Mouse (Mus musculus): ENCODE data around the gene Xxylt1. TPM values are rescaled to one million over a fixed set of nuclear protein-coding genes. Genes with fewer than 3 reads are reported as not detected.

Gene Xxylt1
- polyA plus RNA-seq, 1 experiment from 2014 or later = 1.6 TPM

DNA sequence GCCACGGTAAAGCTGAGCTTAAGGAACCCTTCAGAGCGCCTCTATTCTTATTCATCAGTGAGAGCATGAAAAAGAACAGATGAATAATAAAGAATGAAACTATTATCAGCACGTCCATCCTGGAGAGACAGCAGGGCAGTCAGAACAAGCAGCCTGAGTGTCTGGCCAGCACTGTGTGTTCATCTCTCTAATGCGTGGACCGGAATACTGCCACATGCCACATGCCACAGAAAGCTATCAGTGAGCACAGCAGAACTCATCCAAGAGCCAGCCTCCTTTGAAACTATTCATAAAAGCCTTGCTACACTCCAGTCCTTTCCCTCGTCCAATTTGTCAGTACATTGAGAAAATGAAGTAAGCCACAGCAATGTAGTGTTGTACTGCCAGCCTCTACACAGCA lies 12.8 kb upstream of the Xxylt1 start:
- DNase-seq (no peak), ATAC-seq (no peak)
- H3K9ac ChIP-seq (replicated peaks) = no peak overlapping the region
- TF ChIP-seq EP300 (IDR thresholded peaks at IDR 0.05; ENCODE audit: low read depth) = no peak
- no peak for TF ChIP-seq CTCF (IDR thresholded peaks at IDR 0.05; ENCODE audit: low read depth)
- H3K36me3 ChIP-seq (replicated peaks; ENCODE audit: insufficient read depth, low read length) = peaks cover 28% of the 10 kb centered on the region
- no peaks in the 10 kb centered on the region for H3K9me3 ChIP-seq (ENCODE audit: low read length)
- no peak overlapping the region for H3K27ac ChIP-seq (ENCODE audit: low read depth)
- H3K27me3 ChIP-seq (ENCODE audit: insufficient read depth, low read length) = no peaks in the 10 kb centered on the region
- 83% methylated on average over 6 of the region's 6 CpGs for WGBS (ENCODE audit: insufficient replicate concordance)
- no peak overlapping the region for H3K4me2 ChIP-seq (ENCODE audit: low read depth, low read length)
- H3K4me1 ChIP-seq (ENCODE audit: insufficient read depth) = no peaks in the 10 kb centered on the region
- no peak overlapping the region for H3K4me3 ChIP-seq (ENCODE audit: low read depth, low read length)

DNA sequence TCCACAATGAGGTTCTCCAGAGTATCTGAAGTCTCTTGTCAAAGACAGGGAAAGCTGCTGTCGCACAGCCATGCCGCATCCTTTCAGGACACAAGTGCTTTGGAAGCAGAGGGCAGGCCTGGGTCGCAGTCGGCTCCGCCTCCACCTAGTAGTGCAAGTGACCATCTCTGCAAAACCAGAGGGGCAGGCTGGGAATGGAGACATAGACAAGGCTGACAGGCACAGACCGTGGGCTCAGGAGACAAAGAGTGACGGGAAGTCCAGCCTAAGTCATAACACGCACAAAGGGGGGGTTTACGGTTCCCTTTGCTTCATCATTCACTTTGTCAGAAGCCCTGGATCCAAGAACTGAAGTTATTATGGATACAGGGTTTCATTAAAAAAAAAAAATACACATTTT lies 12.0 kb upstream of the Xxylt1 start:
- 84% methylated on average over 9 of the region's 9 CpGs for WGBS (ENCODE audit: insufficient replicate concordance)
- Histone ChIP-seq H3K27ac (ENCODE audit: low read depth) (no peak overlapping the region), H3K9me3 (ENCODE audit: low read length) (no peaks in the 10 kb centered on the region), H3K4me1 (ENCODE audit: insufficient read depth) (no peaks in the 10 kb centered on the region), H3K9ac (replicated peaks) (no peak overlapping the region), H3K4me2 (ENCODE audit: low read depth, low read length) (no peak overlapping the region), H3K27me3 (ENCODE audit: insufficient read depth, low read length) (no peaks in the 10 kb centered on the region), H3K4me3 (ENCODE audit: low read depth, low read length) (no peak overlapping the region), H3K36me3 (replicated peaks; ENCODE audit: insufficient read depth, low read length) (peaks cover 24% of the 10 kb centered on the region)
- DNase-seq (no peak), ATAC-seq (no peak)
- no peak for TF ChIP-seq CTCF (IDR thresholded peaks at IDR 0.05; ENCODE audit: low read depth)
- TF ChIP-seq EP300 (IDR thresholded peaks at IDR 0.05; ENCODE audit: low read depth) = no peak

DNA sequence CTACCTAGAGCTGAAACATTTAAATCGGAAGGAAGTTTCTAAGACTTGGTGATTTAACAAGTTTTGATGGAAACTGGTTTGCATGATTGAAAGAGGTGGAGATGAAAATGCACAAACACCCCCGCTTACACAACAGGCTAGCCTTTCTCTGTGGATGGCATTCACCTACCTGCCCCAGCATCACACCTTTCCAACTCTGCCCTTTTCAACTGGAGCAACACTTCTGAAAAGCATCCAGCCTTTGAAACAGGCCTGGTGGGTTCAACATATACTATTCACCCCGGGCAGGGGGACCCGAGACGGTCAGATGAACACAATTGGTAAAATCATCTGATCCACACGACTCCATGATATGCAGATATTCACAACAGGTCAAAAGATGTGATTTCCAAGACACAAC lies 659 bp upstream of the Xxylt1 start:
- no peaks in the 10 kb centered on the region for H3K9me3 ChIP-seq (ENCODE audit: low read length)
- H3K27me3 ChIP-seq (ENCODE audit: insufficient read depth, low read length) = no peaks in the 10 kb centered on the region
- DNase-seq (no peak), ATAC-seq (no peak)
- no peaks in the 10 kb centered on the region for H3K36me3 ChIP-seq (replicated peaks; ENCODE audit: insufficient read depth, low read length)
- TF ChIP-seq CTCF (IDR thresholded peaks at IDR 0.05; ENCODE audit: low read depth) (no peak), EP300 (IDR thresholded peaks at IDR 0.05; ENCODE audit: low read depth) (no peak)
- H3K4me3 ChIP-seq (ENCODE audit: low read depth, low read length) = no peak overlapping the region
- no peak overlapping the region for H3K9ac ChIP-seq (replicated peaks)
- 77% methylated on average over 6 of the region's 6 CpGs for WGBS (ENCODE audit: insufficient replicate concordance)
- H3K4me1 ChIP-seq (ENCODE audit: insufficient read depth) = peaks cover 12% of the 10 kb centered on the region
- H3K4me2 ChIP-seq (ENCODE audit: low read depth, low read length) = peak overlapping the region; percentile 99; the same call in 1 of the 2 replicates
- no peak overlapping the region for H3K27ac ChIP-seq (ENCODE audit: low read depth)

DNA sequence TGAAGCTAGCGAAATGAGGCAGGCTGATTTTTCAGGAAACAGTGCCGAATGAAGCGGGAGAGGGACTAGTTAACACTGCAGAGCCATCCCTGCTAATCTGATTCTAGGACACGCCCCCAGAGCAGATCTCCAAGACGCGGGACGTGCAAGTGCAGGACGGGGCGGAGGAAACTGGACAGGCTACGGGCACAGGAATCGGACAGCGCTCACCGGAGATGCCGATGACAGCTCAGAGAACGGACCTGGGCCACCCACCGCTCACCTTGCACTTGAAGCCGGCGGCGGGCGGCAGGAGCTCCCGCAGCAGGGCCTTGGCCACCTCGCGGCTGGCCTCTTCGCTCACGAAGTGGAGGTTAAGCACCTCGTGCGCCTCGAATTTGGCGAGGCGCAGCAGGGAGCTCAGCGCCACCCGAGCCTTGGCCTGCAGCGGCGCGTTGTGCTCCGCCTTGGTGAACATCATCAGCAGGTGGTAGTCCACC lies 620 bp downstream of the Xxylt1 start:
- Histone ChIP-seq H3K27ac (ENCODE audit: low read depth) (peak overlapping the region; percentile 85; the same call in 1 of the 2 replicates), H3K4me3 (ENCODE audit: low read depth, low read length) (peak overlapping the region; percentile 76), H3K9ac (replicated peaks) (peak overlapping the region; percentile 75), H3K27me3 (ENCODE audit: insufficient read depth, low read length) (no peaks in the 10 kb centered on the region), H3K4me1 (ENCODE audit: insufficient read depth) (peaks cover 12% of the 10 kb centered on the region), H3K9me3 (ENCODE audit: low read length) (no peaks in the 10 kb centered on the region), H3K36me3 (replicated peaks; ENCODE audit: insufficient read depth, low read length) (no peaks in the 10 kb centered on the region), H3K4me2 (ENCODE audit: low read depth, low read length) (peak overlapping the region; percentile 99)
- under 1% methylated on average over 26 of the region's 36 CpGs for WGBS (ENCODE audit: insufficient replicate concordance)
- ATAC-seq (peak; percentile 41), DNase-seq (peak; percentile 59)
- no peak for TF ChIP-seq CTCF (IDR thresholded peaks at IDR 0.05; ENCODE audit: low read depth)
- no peak for TF ChIP-seq EP300 (IDR thresholded peaks at IDR 0.05; ENCODE audit: low read depth)

DNA sequence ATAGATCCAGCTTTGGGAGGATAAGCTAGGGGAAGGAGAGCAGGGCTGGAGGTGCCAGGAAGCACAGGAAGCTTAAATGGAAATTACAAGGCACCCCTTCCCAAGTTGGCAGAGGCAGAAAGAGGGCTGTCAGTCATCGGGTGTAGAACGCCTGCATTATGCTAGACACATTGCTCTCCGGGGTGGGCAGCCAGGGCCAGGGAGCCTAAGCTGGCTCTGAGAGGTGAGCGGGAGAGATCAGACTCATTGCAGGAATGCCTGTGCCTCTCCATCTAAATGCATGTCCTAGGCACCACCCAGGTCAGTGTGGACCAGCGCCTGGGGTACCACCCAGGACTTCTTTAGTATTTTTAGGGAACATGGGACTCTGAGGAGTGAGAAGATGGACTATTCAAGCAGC lies 3.8 kb downstream of the Xxylt1 start:
- H3K36me3 ChIP-seq (replicated peaks; ENCODE audit: insufficient read depth, low read length) = no peaks in the 10 kb centered on the region
- DNase-seq = no peak
- no peak overlapping the region for H3K4me3 ChIP-seq (ENCODE audit: low read depth, low read length)
- 81% methylated on average over 5 of the region's 5 CpGs for WGBS (ENCODE audit: insufficient replicate concordance)
- no peaks in the 10 kb centered on the region for H3K9me3 ChIP-seq (ENCODE audit: low read length)
- H3K9ac ChIP-seq (replicated peaks) = no peak overlapping the region
- no peak for ATAC-seq
- TF ChIP-seq EP300 (IDR thresholded peaks at IDR 0.05; ENCODE audit: low read depth) (no peak), CTCF (IDR thresholded peaks at IDR 0.05; ENCODE audit: low read depth) (no peak)
- no peaks in the 10 kb centered on the region for H3K27me3 ChIP-seq (ENCODE audit: insufficient read depth, low read length)
- H3K4me2 ChIP-seq (ENCODE audit: low read depth, low read length) = no peak overlapping the region
- H3K27ac ChIP-seq (ENCODE audit: low read depth) = no peak overlapping the region
- H3K4me1 ChIP-seq (ENCODE audit: insufficient read depth) = peaks cover 12% of the 10 kb centered on the region

DNA sequence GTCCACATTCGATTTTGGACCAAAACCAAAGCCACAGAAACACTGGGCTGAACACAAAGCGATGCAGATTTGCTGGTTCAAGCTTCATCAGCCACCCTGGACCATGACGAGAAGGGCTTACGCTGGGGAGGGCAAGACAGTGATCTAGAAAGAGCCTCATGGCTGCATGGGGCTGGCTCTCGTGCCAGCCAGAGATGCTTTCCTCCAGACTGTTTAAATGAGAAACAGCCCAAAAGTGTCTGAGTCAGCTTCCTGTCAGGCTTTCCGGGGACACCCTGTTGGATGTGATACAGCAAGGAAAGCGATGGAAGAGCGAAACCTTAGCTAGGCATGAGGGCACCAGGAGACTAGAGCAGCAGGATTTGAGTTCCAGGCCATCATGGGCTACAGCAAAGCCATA lies 4.8 kb downstream of the Xxylt1 start:
- no peak overlapping the region for H3K4me2 ChIP-seq (ENCODE audit: low read depth, low read length)
- no peaks in the 10 kb centered on the region for H3K9me3 ChIP-seq (ENCODE audit: low read length)
- TF ChIP-seq CTCF (IDR thresholded peaks at IDR 0.05; ENCODE audit: low read depth) = no peak
- TF ChIP-seq EP300 (IDR thresholded peaks at IDR 0.05; ENCODE audit: low read depth) = no peak
- no peaks in the 10 kb centered on the region for H3K36me3 ChIP-seq (replicated peaks; ENCODE audit: insufficient read depth, low read length)
- no peak overlapping the region for H3K9ac ChIP-seq (replicated peaks)
- no peaks in the 10 kb centered on the region for H3K27me3 ChIP-seq (ENCODE audit: insufficient read depth, low read length)
- no peak overlapping the region for H3K27ac ChIP-seq (ENCODE audit: low read depth)
- H3K4me3 ChIP-seq (ENCODE audit: low read depth, low read length) = no peak overlapping the region
- ATAC-seq (no peak), DNase-seq (no peak)
- WGBS (ENCODE audit: insufficient replicate concordance) = 67% methylated on average over 8 of the region's 8 CpGs
- peaks cover 12% of the 10 kb centered on the region for H3K4me1 ChIP-seq (ENCODE audit: insufficient read depth)

Data from liver, postnatal 0 days (tissue).